Mouse (Mus musculus): ENCODE measurements around the gene Chchd1. TPM values are rescaled to one million over a fixed set of nuclear protein-coding genes. Genes with fewer than 3 reads are reported as not detected.

Gene Chchd1
- polyA plus RNA-seq, 1 experiment from 2014 or later = 209 TPM

- Histone ChIP-seq H3K9me3 (no peaks in the 10 kb centered on the region), H3K27ac (0 out of 2 replicates have a peak overlapping the region, but pooled peaks have one; percentile 78), H3K4me3 (replicated peaks) (peak overlapping the region; percentile 80), H3K27me3 (no peaks in the 10 kb centered on the region), H3K4me2 (replicated peaks) (peak overlapping the region; percentile 89), H3K9ac (replicated peaks) (peak overlapping the region; percentile 89), H3K4me1 (replicated peaks) (peaks cover 17% of the 10 kb centered on the region), H3K36me3 (peaks cover 55% of the 10 kb centered on the region)
- 52% methylated on average over 12 of the region's 12 CpGs for WGBS
- no peak for ATAC-seq
Observed at GRCm38 (mm10) chr14:20733041-20733951, 30.5 kb downstream of the Chchd1 start.

- Histone ChIP-seq H3K36me3 (peaks cover 55% of the 10 kb centered on the region), H3K9me3 (no peaks in the 10 kb centered on the region), H3K4me3 (replicated peaks) (peak within 1 kb of the TSS; percentile 80), H3K4me1 (replicated peaks) (peaks cover 17% of the 10 kb centered on the region), H3K27me3 (no peaks in the 10 kb centered on the region), H3K4me2 (replicated peaks) (peak within 1 kb of the TSS; percentile 89), H3K9ac (replicated peaks) (peak within 1 kb of the TSS; percentile 89), H3K27ac (peak within 1 kb of the TSS; percentile 78)
- ATAC-seq = peak; percentile 98
- WGBS = under 1% methylated on average over 49 of the region's 81 CpGs
Observed at GRCm38 (mm10) chr14:20733952-20734774, 31.4 kb downstream of the Chchd1 start, which contains the start of gene Ndst2. Gene Ndst2, minus strand, starts transcription at chr14:20734562.

- 79% methylated on average over 2 of the region's 2 CpGs for WGBS
- Histone ChIP-seq H3K4me2 (replicated peaks) (0 out of 2 replicates have a peak overlapping the region, but pooled peaks have one; percentile 89), H3K4me1 (replicated peaks) (peaks cover 17% of the 10 kb centered on the region), H3K9me3 (no peaks in the 10 kb centered on the region), H3K36me3 (peaks cover 54% of the 10 kb centered on the region), H3K4me3 (replicated peaks) (no peak overlapping the region), H3K27me3 (no peaks in the 10 kb centered on the region), H3K9ac (replicated peaks) (no peak overlapping the region), H3K27ac (no peak overlapping the region)
- no peak for ATAC-seq
Observed at GRCm38 (mm10) chr14:20735052-20735451, 32.2 kb downstream of the Chchd1 start.

GRCm38 (mm10) chr14:20735892-20736390, 33.1 kb downstream of the Chchd1 start:
- H3K27ac ChIP-seq = no peak overlapping the region
- whole genome bisulfite sequencing = 88% methylated on average over 13 of the region's 13 CpGs
- H3K27me3 ChIP-seq = no peaks in the 10 kb centered on the region
- H3K9me3 ChIP-seq = no peaks in the 10 kb centered on the region
- H3K9ac ChIP-seq (replicated peaks) = no peak overlapping the region
- no peak overlapping the region for H3K4me2 ChIP-seq (replicated peaks)
- ATAC-seq = no peak
- peaks cover 17% of the 10 kb centered on the region for H3K4me1 ChIP-seq (replicated peaks)
- H3K36me3 ChIP-seq = peaks cover 54% of the 10 kb centered on the region
- H3K4me3 ChIP-seq (replicated peaks) = no peak overlapping the region

GRCm38 (mm10) chr14:20737306-20737705, 34.5 kb downstream of the Chchd1 start:
- no peak for ATAC-seq
- peaks cover 63% of the 10 kb centered on the region for H3K36me3 ChIP-seq
- 41% methylated on average over 14 of the region's 14 CpGs for WGBS

GRCm38 (mm10) chr14:20738511-20738910, 35.7 kb downstream of the Chchd1 start:
- Histone ChIP-seq H3K9me3 (no peaks in the 10 kb centered on the region), H3K36me3 (peaks cover 65% of the 10 kb centered on the region), H3K4me1 (replicated peaks) (peaks cover 11% of the 10 kb centered on the region), H3K4me3 (replicated peaks) (no peak overlapping the region), H3K27me3 (no peaks in the 10 kb centered on the region), H3K4me2 (replicated peaks) (no peak overlapping the region), H3K9ac (replicated peaks) (no peak overlapping the region), H3K27ac (no peak overlapping the region)
- ATAC-seq = no peak
- WGBS = 92% methylated on average over 8 of the region's 8 CpGs

More at GRCm38 (mm10) chr14:20737306-20737705, 34.5 kb downstream of the Chchd1 start:
- H3K27ac ChIP-seq = no peak overlapping the region
- no peak overlapping the region for H3K9ac ChIP-seq (replicated peaks)
- no peak overlapping the region for H3K4me2 ChIP-seq (replicated peaks)
- no peaks in the 10 kb centered on the region for H3K27me3 ChIP-seq
- peaks cover 17% of the 10 kb centered on the region for H3K4me1 ChIP-seq (replicated peaks)
- H3K4me3 ChIP-seq (replicated peaks) = no peak overlapping the region
- no peaks in the 10 kb centered on the region for H3K9me3 ChIP-seq

- Histone ChIP-seq H3K27me3 (no peaks in the 10 kb centered on the region), H3K36me3 (peaks cover 82% of the 10 kb centered on the region), H3K27ac (no peak overlapping the region), H3K9me3 (no peaks in the 10 kb centered on the region), H3K4me2 (replicated peaks) (no peak overlapping the region), H3K4me3 (replicated peaks) (no peak overlapping the region), H3K4me1 (replicated peaks) (no peaks in the 10 kb centered on the region), H3K9ac (replicated peaks) (no peak overlapping the region)
- 94% methylated on average over 9 of the region's 9 CpGs for WGBS
- no peak for ATAC-seq
Observed at GRCm38 (mm10) chr14:20741301-20741700, 38.5 kb downstream of the Chchd1 start.

- Histone ChIP-seq H3K27me3 (no peaks in the 10 kb centered on the region), H3K9me3 (no peaks in the 10 kb centered on the region), H3K36me3 (peaks cover 72% of the 10 kb centered on the region), H3K4me1 (replicated peaks) (no peaks in the 10 kb centered on the region), H3K4me3 (replicated peaks) (no peak overlapping the region), H3K27ac (no peak overlapping the region), H3K4me2 (replicated peaks) (no peak overlapping the region), H3K9ac (replicated peaks) (no peak overlapping the region)
- 86% methylated on average over 3 of the region's 3 CpGs for WGBS
- no peak for ATAC-seq
Observed at GRCm38 (mm10) chr14:20743614-20744013, 40.8 kb downstream of the Chchd1 start.

- no peak overlapping the region for H3K27ac ChIP-seq
- peaks cover 40% of the 10 kb centered on the region for H3K36me3 ChIP-seq
- H3K9ac ChIP-seq (replicated peaks) = no peak overlapping the region
- no peak overlapping the region for H3K4me2 ChIP-seq (replicated peaks)
- H3K4me3 ChIP-seq (replicated peaks) = no peak overlapping the region
- H3K9me3 ChIP-seq = no peaks in the 10 kb centered on the region
- 80% methylated on average over 3 of the region's 3 CpGs for WGBS
- H3K4me1 ChIP-seq (replicated peaks) = no peaks in the 10 kb centered on the region
- no peak for ATAC-seq
- H3K27me3 ChIP-seq = no peaks in the 10 kb centered on the region
Observed at GRCm38 (mm10) chr14:20746935-20747334, 44.1 kb downstream of the Chchd1 start.

- WGBS = 85% methylated on average over 4 of the region's 4 CpGs
- Histone ChIP-seq H3K27me3 (no peaks in the 10 kb centered on the region), H3K27ac (no peak overlapping the region), H3K4me1 (replicated peaks) (no peaks in the 10 kb centered on the region), H3K4me2 (replicated peaks) (no peak overlapping the region), H3K36me3 (peaks cover 38% of the 10 kb centered on the region), H3K4me3 (replicated peaks) (no peak overlapping the region), H3K9me3 (no peaks in the 10 kb centered on the region), H3K9ac (replicated peaks) (no peak overlapping the region)
- ATAC-seq = no peak
Observed at GRCm38 (mm10) chr14:20748388-20748787, 45.6 kb downstream of the Chchd1 start.

GRCm38 (mm10) chr14:20749494-20750051, 46.8 kb downstream of the Chchd1 start:
- Histone ChIP-seq H3K4me1 (replicated peaks) (no peaks in the 10 kb centered on the region), H3K9me3 (no peaks in the 10 kb centered on the region), H3K4me3 (replicated peaks) (no peak overlapping the region), H3K4me2 (replicated peaks) (no peak overlapping the region), H3K36me3 (peaks cover 35% of the 10 kb centered on the region), H3K27me3 (no peaks in the 10 kb centered on the region), H3K27ac (no peak overlapping the region), H3K9ac (replicated peaks) (no peak overlapping the region)
- ATAC-seq = no peak
- 89% methylated on average over 4 of the region's 4 CpGs for WGBS

All from midbrain, embryonic 13.5 days (tissue).